Mouse (Mus musculus): Measurements from ENCODE around the gene Guca2b.

GRCm38 (mm10) chr4:119614724-119615123, 44.0 kb downstream of the Guca2b start:
- TF ChIP-seq GATA1 (IDR thresholded peaks at IDR 0.05; ENCODE audit: low read length) (no peak), TAL1 (IDR thresholded peaks at IDR 0.05; ENCODE audit: low read length) (no peak)

Measured in erythroblast, embryonic 14.5 days (primary cell).